Mouse (Mus musculus) neutrophil, adult 5-6 weeks (primary cell): ENCODE measurements at regions not wholly inside any gene's neighbourhood (a gene's known extent, or its start where the extent isn't known, plus 50 kb on each side); places are given as distances from the start of the nearest gene placed in this dataset.

Experiments used
- ATAC-seq: fragments of 151-379, 151-347 bp; 2 replicates; pipeline ENCODE4 v1.8.0; 2017; ENCODE audit warnings: mild to moderate bottlenecking, moderate TSS enrichment; ENCODE audit not compliant: insufficient number of reproducible peaks, poor library complexity, low FRiP score, severe bottlenecking; ENCODE audit errors: extremely low read depth

GRCm38 (mm10) chr9:61862071-61862480 lies 52.3 kb downstream of the Rplp1 start:
- ATAC-seq: no peak

GRCm38 (mm10) chr9:61860147-61860546 lies 54.2 kb downstream of the Rplp1 start:
- peak; percentile 72 for ATAC-seq

GRCm38 (mm10) chr9:61859438-61859837 lies 54.9 kb downstream of the Rplp1 start:
- no peak for ATAC-seq

GRCm38 (mm10) chr9:61857817-61858216 lies 56.5 kb downstream of the Rplp1 start:
- ATAC-seq: no peak

GRCm38 (mm10) chr9:61856686-61857085 lies 57.7 kb downstream of the Rplp1 start:
- ATAC-seq: no peak

GRCm38 (mm10) chr9:61855686-61856085 lies 58.7 kb downstream of the Rplp1 start:
- no peak for ATAC-seq

GRCm38 (mm10) chr9:61853841-61854240 lies 60.5 kb downstream of the Rplp1 start:
- ATAC-seq: no peak

- ATAC-seq: no peak
Measured at GRCm38 (mm10) chr9:61851331-61851730, 63.0 kb downstream of the Rplp1 start.

- ATAC-seq: no peak
Measured at GRCm38 (mm10) chr9:61848401-61848800, 65.9 kb downstream of the Rplp1 start.

- no peak for ATAC-seq
Measured at GRCm38 (mm10) chr9:61847496-61847895, 66.8 kb downstream of the Rplp1 start.

- no peak for ATAC-seq
Measured at GRCm38 (mm10) chr9:61844645-61845044, 69.7 kb downstream of the Rplp1 start.

GRCm38 (mm10) chr9:61844141-61844540 lies 70.2 kb downstream of the Rplp1 start:
- ATAC-seq: no peak

GRCm38 (mm10) chr9:61843513-61843912 lies 70.8 kb downstream of the Rplp1 start:
- no peak for ATAC-seq

GRCm38 (mm10) chr9:61842384-61842783 lies 72.0 kb downstream of the Rplp1 start:
- ATAC-seq: no peak

- no peak for ATAC-seq
Measured at GRCm38 (mm10) chr9:61841222-61841621, 73.1 kb downstream of the Rplp1 start.

GRCm38 (mm10) chr9:61840353-61840752 lies 74.0 kb downstream of the Rplp1 start:
- no peak for ATAC-seq

- no peak for ATAC-seq
Measured at GRCm38 (mm10) chr9:61833226-61833625, 81.1 kb downstream of the Rplp1 start.

- peak; percentile 80 for ATAC-seq
Measured at GRCm38 (mm10) chr9:61830236-61830635, 84.1 kb downstream of the Rplp1 start.

GRCm38 (mm10) chr9:61829736-61830135 lies 84.6 kb downstream of the Rplp1 start:
- ATAC-seq: no peak

GRCm38 (mm10) chr9:61829301-61829700 lies 85.0 kb downstream of the Rplp1 start:
- no peak for ATAC-seq

GRCm38 (mm10) chr9:61827721-61828120 lies 86.6 kb downstream of the Rplp1 start:
- no peak for ATAC-seq

GRCm38 (mm10) chr9:61827014-61827413 lies 87.3 kb downstream of the Rplp1 start:
- ATAC-seq: no peak
